Mouse (Mus musculus): ENCODE results near the gene Arl6. TPM values are rescaled to one million over a fixed set of nuclear protein-coding genes. Genes with fewer than 3 reads are reported as not detected.

The Arl6 gene
- 59.4 and 62.6 TPM in 2 replicates for polyA plus RNA-seq (2014; fragmentation: Nextera tagmentation; extraction: Ambion mirVana)

GRCm38 (mm10) chr16:59639102-59639691 lies at the start of gene Arl6:
Gene Arl6 (minus strand): TSS chr16:59639391.
- under 1% methylated on average over 46 of the region's 46 CpGs for WGBS
- peak; percentile 98 for ATAC-seq
- peaks cover 4% of the 10 kb centered on the region for H3K4me1 ChIP-seq (ENCODE audit: control insufficient read depth, insufficient read depth, low read length)
- no peaks in the 10 kb centered on the region for H3K27me3 ChIP-seq (replicated peaks; ENCODE audit: control insufficient read depth, insufficient read depth, low read length)
- H3K4me2 ChIP-seq (ENCODE audit: low read length), result peak within 1 kb of the TSS; percentile 69
- DNase-seq (ENCODE audit: low spot score), result peak; percentile 98
- peak within 1 kb of the TSS; percentile 99 for H3K27ac ChIP-seq (ENCODE audit: low read depth, low read length)
- no peaks in the 10 kb centered on the region for H3K36me3 ChIP-seq (ENCODE audit: control insufficient read depth, insufficient read depth, low read length)
- H3K4me3 ChIP-seq (ENCODE audit: low read depth, low read length), result peak within 1 kb of the TSS; percentile 73
- peak within 1 kb of the TSS; percentile 79 for H3K9ac ChIP-seq (ENCODE audit: low read length)
- no peaks in the 10 kb centered on the region for H3K9me3 ChIP-seq (replicated peaks; ENCODE audit: control insufficient read depth, low read length)

GRCm38 (mm10) chr16:59685135-59685534 lies 45.9 kb upstream of the Arl6 start:
- Histone ChIP-seq H3K27me3 (replicated peaks; ENCODE audit: control insufficient read depth, insufficient read depth, low read length) (no peaks in the 10 kb centered on the region), H3K36me3 (ENCODE audit: control insufficient read depth, insufficient read depth, low read length) (no peaks in the 10 kb centered on the region), H3K27ac (ENCODE audit: low read depth, low read length) (no peak overlapping the region), H3K4me1 (ENCODE audit: control insufficient read depth, insufficient read depth, low read length) (no peaks in the 10 kb centered on the region), H3K4me3 (ENCODE audit: low read depth, low read length) (no peak overlapping the region), H3K4me2 (ENCODE audit: low read length) (no peak overlapping the region), H3K9me3 (replicated peaks; ENCODE audit: control insufficient read depth, low read length) (no peaks in the 10 kb centered on the region), H3K9ac (ENCODE audit: low read length) (no peak overlapping the region)
- 72% methylated on average over 5 of the region's 5 CpGs for WGBS
- DNase-seq (ENCODE audit: low spot score) (no peak), ATAC-seq (no peak)

- peak; percentile 97 for ATAC-seq
- H3K4me2 ChIP-seq (ENCODE audit: low read length), result no peak overlapping the region
- H3K9me3 ChIP-seq (replicated peaks; ENCODE audit: control insufficient read depth, low read length), result no peaks in the 10 kb centered on the region
- H3K36me3 ChIP-seq (ENCODE audit: control insufficient read depth, insufficient read depth, low read length), result no peaks in the 10 kb centered on the region
- H3K4me1 ChIP-seq (ENCODE audit: control insufficient read depth, insufficient read depth, low read length), result no peaks in the 10 kb centered on the region
- no peak overlapping the region for H3K27ac ChIP-seq (ENCODE audit: low read depth, low read length)
- no peaks in the 10 kb centered on the region for H3K27me3 ChIP-seq (replicated peaks; ENCODE audit: control insufficient read depth, insufficient read depth, low read length)
- no peak overlapping the region for H3K9ac ChIP-seq (ENCODE audit: low read length)
- DNase-seq (ENCODE audit: low spot score), result peak; percentile 95
- H3K4me3 ChIP-seq (ENCODE audit: low read depth, low read length), result no peak overlapping the region
- 3% methylated on average over 8 of the region's 8 CpGs for WGBS
These were observed 44.2 kb upstream of the Arl6 start for GRCm38 (mm10) chr16:59683434-59683833.

- no peak for ATAC-seq
- H3K27me3 ChIP-seq (replicated peaks; ENCODE audit: control insufficient read depth, insufficient read depth, low read length), result no peaks in the 10 kb centered on the region
- 85% methylated on average over 8 of the region's 8 CpGs for WGBS
These were observed 43.2 kb upstream of the Arl6 start for GRCm38 (mm10) chr16:59682216-59682891.

GRCm38 (mm10) chr16:59666938-59667337 lies 27.7 kb upstream of the Arl6 start:
- H3K9me3 ChIP-seq (replicated peaks; ENCODE audit: control insufficient read depth, low read length), result no peaks in the 10 kb centered on the region
- ATAC-seq (no peak), DNase-seq (ENCODE audit: low spot score) (no peak)
- no peaks in the 10 kb centered on the region for H3K27me3 ChIP-seq (replicated peaks; ENCODE audit: control insufficient read depth, insufficient read depth, low read length)
- H3K9ac ChIP-seq (ENCODE audit: low read length), result no peak overlapping the region
- no peak overlapping the region for H3K27ac ChIP-seq (ENCODE audit: low read depth, low read length)
- H3K4me1 ChIP-seq (ENCODE audit: control insufficient read depth, insufficient read depth, low read length), result no peaks in the 10 kb centered on the region
- no peak overlapping the region for H3K4me3 ChIP-seq (ENCODE audit: low read depth, low read length)
- no peak overlapping the region for H3K4me2 ChIP-seq (ENCODE audit: low read length)
- no peaks in the 10 kb centered on the region for H3K36me3 ChIP-seq (ENCODE audit: control insufficient read depth, insufficient read depth, low read length)
- 90% methylated on average over 2 of the region's 2 CpGs for WGBS

More at GRCm38 (mm10) chr16:59682216-59682891, 43.2 kb upstream of the Arl6 start:
- H3K4me3 ChIP-seq (ENCODE audit: low read depth, low read length), result no peak overlapping the region
- no peaks in the 10 kb centered on the region for H3K9me3 ChIP-seq (replicated peaks; ENCODE audit: control insufficient read depth, low read length)
- H3K4me2 ChIP-seq (ENCODE audit: low read length), result no peak overlapping the region
- no peak for DNase-seq (ENCODE audit: low spot score)
- H3K27ac ChIP-seq (ENCODE audit: low read depth, low read length), result no peak overlapping the region
- no peaks in the 10 kb centered on the region for H3K4me1 ChIP-seq (ENCODE audit: control insufficient read depth, insufficient read depth, low read length)
- no peak overlapping the region for H3K9ac ChIP-seq (ENCODE audit: low read length)
- H3K36me3 ChIP-seq (ENCODE audit: control insufficient read depth, insufficient read depth, low read length), result no peaks in the 10 kb centered on the region

GRCm38 (mm10) chr16:59643766-59644165 lies 4.6 kb upstream of the Arl6 start:
- 43% methylated on average over 2 of the region's 2 CpGs for WGBS
- Histone ChIP-seq H3K27ac (ENCODE audit: low read depth, low read length) (no peak overlapping the region), H3K4me3 (ENCODE audit: low read depth, low read length) (no peak overlapping the region), H3K9ac (ENCODE audit: low read length) (no peak overlapping the region), H3K4me2 (ENCODE audit: low read length) (no peak overlapping the region), H3K4me1 (ENCODE audit: control insufficient read depth, insufficient read depth, low read length) (no peaks in the 10 kb centered on the region; the same call in 1 of the 2 replicates), H3K27me3 (replicated peaks; ENCODE audit: control insufficient read depth, insufficient read depth, low read length) (no peaks in the 10 kb centered on the region), H3K9me3 (replicated peaks; ENCODE audit: control insufficient read depth, low read length) (no peaks in the 10 kb centered on the region), H3K36me3 (ENCODE audit: control insufficient read depth, insufficient read depth, low read length) (no peaks in the 10 kb centered on the region)
- DNase-seq (ENCODE audit: low spot score), result no peak
- ATAC-seq, result no peak

GRCm38 (mm10) chr16:59639985-59640384 lies 794 bp upstream of the Arl6 start:
- H3K9me3 ChIP-seq (replicated peaks; ENCODE audit: control insufficient read depth, low read length), result no peaks in the 10 kb centered on the region
- whole genome bisulfite sequencing, result 89% methylated on average over 3 of the region's 3 CpGs
- H3K4me3 ChIP-seq (ENCODE audit: low read depth, low read length), result 0 out of 2 replicates have a peak overlapping the region, but pooled peaks have one; percentile 73
- H3K4me2 ChIP-seq (ENCODE audit: low read length), result peak overlapping the region; percentile 69; the same call in 1 of the 2 replicates
- ATAC-seq (no peak), DNase-seq (ENCODE audit: low spot score) (no peak)
- H3K4me1 ChIP-seq (ENCODE audit: control insufficient read depth, insufficient read depth, low read length), result peaks cover 4% of the 10 kb centered on the region
- H3K36me3 ChIP-seq (ENCODE audit: control insufficient read depth, insufficient read depth, low read length), result no peaks in the 10 kb centered on the region
- no peak overlapping the region for H3K9ac ChIP-seq (ENCODE audit: low read length)
- H3K27ac ChIP-seq (ENCODE audit: low read depth, low read length), result no peak overlapping the region
- H3K27me3 ChIP-seq (replicated peaks; ENCODE audit: control insufficient read depth, insufficient read depth, low read length), result no peaks in the 10 kb centered on the region

GRCm38 (mm10) chr16:59634598-59634997 lies 4.6 kb downstream of the Arl6 start:
- H3K4me2 ChIP-seq (ENCODE audit: low read length), result no peak overlapping the region
- 77% methylated on average over 2 of the region's 2 CpGs for WGBS
- no peak overlapping the region for H3K4me3 ChIP-seq (ENCODE audit: low read depth, low read length)
- no peak overlapping the region for H3K9ac ChIP-seq (ENCODE audit: low read length)
- no peaks in the 10 kb centered on the region for H3K9me3 ChIP-seq (replicated peaks; ENCODE audit: control insufficient read depth, low read length)
- H3K27ac ChIP-seq (ENCODE audit: low read depth, low read length), result no peak overlapping the region
- no peak for DNase-seq (ENCODE audit: low spot score)
- H3K27me3 ChIP-seq (replicated peaks; ENCODE audit: control insufficient read depth, insufficient read depth, low read length), result no peaks in the 10 kb centered on the region
- H3K36me3 ChIP-seq (ENCODE audit: control insufficient read depth, insufficient read depth, low read length), result peaks cover 4% of the 10 kb centered on the region; the same call in 1 of the 2 replicates
- no peak for ATAC-seq
- H3K4me1 ChIP-seq (ENCODE audit: control insufficient read depth, insufficient read depth, low read length), result peaks cover 4% of the 10 kb centered on the region

- Histone ChIP-seq H3K36me3 (ENCODE audit: control insufficient read depth, insufficient read depth, low read length) (no peaks in the 10 kb centered on the region), H3K4me3 (ENCODE audit: low read depth, low read length) (no peak overlapping the region), H3K9me3 (replicated peaks; ENCODE audit: control insufficient read depth, low read length) (no peaks in the 10 kb centered on the region), H3K27me3 (replicated peaks; ENCODE audit: control insufficient read depth, insufficient read depth, low read length) (no peaks in the 10 kb centered on the region), H3K4me1 (ENCODE audit: control insufficient read depth, insufficient read depth, low read length) (no peaks in the 10 kb centered on the region), H3K27ac (ENCODE audit: low read depth, low read length) (no peak overlapping the region), H3K4me2 (ENCODE audit: low read length) (no peak overlapping the region), H3K9ac (ENCODE audit: low read length) (no peak overlapping the region)
- 98% methylated on average over 2 of the region's 2 CpGs for WGBS
- ATAC-seq, result no peak
- DNase-seq (ENCODE audit: low spot score), result no peak
These were observed 17.6 kb downstream of the Arl6 start for GRCm38 (mm10) chr16:59621554-59621953.

All from forebrain, embryonic 14.5 days (tissue).